Mouse (Mus musculus) ES-E14 (cell line): ENCODE results near the gene Ube3b. TPM values are rescaled to one million over a fixed set of nuclear protein-coding genes. Genes with fewer than 3 reads are reported as not detected.
A peak's percentile ranks its signal among the peaks of the same experiment; 100 is the strongest.

Source experiments
- DNase-seq: peaks from one replicate; pipeline ENCODE4 v3.0.0-alpha.2; 2013; ENCODE audit warnings: low read depth, low spot score
- H3K27ac ChIP-seq: 2 replicates; pipeline ENCODE4 v1.5.1; 2012; ENCODE audit warnings: low read depth, mild to moderate bottlenecking, low read length, moderate library complexity, mixed read lengths; ENCODE audit not compliant: poor library complexity, insufficient read depth, severe bottlenecking
- H3K36me3 ChIP-seq: 2 replicates; pipeline ENCODE4 v1.6.1; 2012; ENCODE audit warnings: mild to moderate bottlenecking, low read length, moderate library complexity, mixed read lengths; ENCODE audit not compliant: control insufficient read depth, poor library complexity, insufficient read depth, severe bottlenecking
- H3K4me1 ChIP-seq, 2 experiments: fragments of 150-350 bp in 1 of 2; sonication (generic) in 1 of 2; 2 replicates each; pipeline ENCODE4 v1.6.1; 2012; ENCODE audit warnings: low read length in 2 of 2, mild to moderate bottlenecking in 1 of 2, mixed read lengths in 1 of 2; ENCODE audit not compliant: control insufficient read depth in 2 of 2, insufficient read depth in 2 of 2, poor library complexity in 1 of 2
- H3K4me3 ChIP-seq, 2 experiments: fragments of 150-350 bp in 1 of 2; sonication (generic) in 1 of 2; 2 replicates each; pipeline ENCODE4 v1.5.1; 2012; ENCODE audit warnings: low read length in 2 of 2, low read depth in 1 of 2, mild to moderate bottlenecking in 1 of 2, mixed read lengths in 1 of 2; ENCODE audit not compliant: insufficient read depth in 1 of 2, poor library complexity in 1 of 2, severe bottlenecking in 1 of 2
- H3K9ac ChIP-seq: 2 replicates; pipeline ENCODE4 v1.6.1; 2012; ENCODE audit warnings: low read depth, mild to moderate bottlenecking, low read length, mixed read lengths; ENCODE audit not compliant: poor library complexity, insufficient read depth, severe bottlenecking
- H3K9me3 ChIP-seq: fragments of 150-350 bp; sonication (generic); 2 replicates; pipeline ENCODE4 v1.6.1; 2012; ENCODE audit warnings: low read depth, mild to moderate bottlenecking, low read length; ENCODE audit not compliant: control insufficient read depth, insufficient read depth
- CHD2 ChIP-seq: IDR thresholded peaks from 2 replicates; pipeline ENCODE4 v1.6.1; 2014; ENCODE audit warnings: mild to moderate bottlenecking, low read depth, low read length, inconsistent platforms
- HCFC1 ChIP-seq: IDR thresholded peaks from 2 replicates; pipeline ENCODE4 v1.6.1; 2012; ENCODE audit warnings: low read length, inconsistent platforms, borderline replicate concordance; ENCODE audit not compliant: insufficient read depth
- MAFK ChIP-seq: IDR thresholded peaks from 2 replicates; pipeline ENCODE4 v1.6.1; 2014; ENCODE audit warnings: mild to moderate bottlenecking, low read depth, low read length, inconsistent platforms; ENCODE audit not compliant: insufficient read depth
- ZC3H11A ChIP-seq: IDR thresholded peaks from 2 replicates; pipeline ENCODE4 v1.6.1; 2012; ENCODE audit warnings: low read depth, mild to moderate bottlenecking, inconsistent platforms, low read length, borderline replicate concordance
- ZNF384 ChIP-seq: IDR thresholded peaks from 2 replicates; pipeline ENCODE4 v1.6.1; 2012; ENCODE audit warnings: low read depth, low read length, inconsistent platforms
- in situ Hi-C, 2 experiments: fragments of 600-800 bp; cut with MboI; formaldehyde crosslinking; loops; one replicate each; pipeline ENCODE4 v1.15.1; 2025; ENCODE audit warnings: low sequenced_read_pairs in 2 of 2, inconsistent platforms in 1 of 2; ENCODE audit not compliant: unreplicated experiment in 2 of 2
- total RNA-seq: library from RNA; depleted of rRNA; stranded (reverse); fragments of 300-350 nt; gene quantifications from 2 replicates; pipeline ENCODE4 v1.2.3, GENCODE M21; 2012

The Ube3b gene
- total RNA-seq, 1 experiment, result 31.7 TPM

DNA sequence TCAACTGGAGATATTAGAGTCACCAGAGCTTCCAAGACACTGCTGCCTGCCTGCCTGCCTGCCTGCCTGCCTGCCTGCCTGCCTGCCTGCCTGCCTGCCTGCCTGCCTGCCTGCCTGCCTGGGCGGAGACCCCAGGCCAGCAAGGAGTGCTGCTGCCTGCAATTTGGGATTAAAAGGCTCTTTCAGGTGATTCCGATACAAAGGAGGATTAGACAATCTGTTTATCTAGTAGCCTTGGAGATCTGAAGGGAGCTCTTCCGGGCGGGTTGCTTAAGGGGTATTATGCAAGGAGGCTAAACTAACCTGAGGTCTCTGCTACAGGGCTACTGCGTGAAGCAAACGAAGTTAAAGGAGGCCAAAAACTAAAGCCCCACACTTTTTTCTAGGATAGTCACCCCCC lies 1.5 kb upstream of the Ube3b start:
- Histone ChIP-seq H3K36me3 (peaks cover 14% of the 10 kb centered on the region), H3K9ac (peak overlapping the region; percentile 31; the same call in 1 of the 2 replicates), H3K9me3 (no peaks in the 10 kb centered on the region), H3K27ac (no peak overlapping the region; the same call in 1 of the 2 replicates), H3K4me3 (0 out of 4 replicates have a peak overlapping the region, but pooled peaks of 1 of the 2 experiments have one; percentile 80), H3K4me1 (peaks cover 4 to 27% of the 10 kb centered on the region in 2 experiments; a peak in 3 of 4 replicates)
- TF ChIP-seq ZNF384, result no peak
- no peak for TF ChIP-seq CHD2
- no peak for TF ChIP-seq HCFC1
- no peak for TF ChIP-seq MAFK
- no peak for TF ChIP-seq ZC3H11A
- DNase-seq, result no peak
- in situ Hi-C loops, result no loop called here

DNA sequence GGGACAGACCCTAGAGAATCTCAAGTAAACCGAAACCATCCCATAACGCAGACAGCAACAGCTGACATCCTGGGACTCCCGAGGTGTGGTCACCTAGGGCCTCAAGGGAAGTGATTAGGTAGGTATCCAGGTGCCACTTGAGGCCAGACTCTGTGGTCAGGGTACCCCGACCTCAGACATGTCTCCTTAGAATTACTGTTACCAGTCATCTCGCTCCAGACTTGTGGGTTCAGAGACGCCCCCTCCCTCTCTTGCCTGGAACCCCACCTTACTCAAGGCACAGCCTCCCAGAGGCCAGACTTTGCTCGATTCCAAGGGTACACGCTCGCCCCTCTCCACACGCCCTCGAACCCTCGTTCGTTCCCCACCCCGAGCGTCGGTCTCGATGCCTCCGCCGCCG lies 644 bp upstream of the Ube3b start:
- H3K4me3 ChIP-seq, result peak overlapping the region; percentile 80 to 95
- in situ Hi-C loops, result no loop called here
- no peak for TF ChIP-seq ZNF384
- TF ChIP-seq ZC3H11A, result no peak
- TF ChIP-seq CHD2, result no peak
- no peak for TF ChIP-seq MAFK
- TF ChIP-seq HCFC1, result no peak
- H3K9me3 ChIP-seq, result no peaks in the 10 kb centered on the region
- H3K36me3 ChIP-seq, result peaks cover 11% of the 10 kb centered on the region; the same call in 1 of the 2 replicates
- peak overlapping the region; percentile 48 for H3K27ac ChIP-seq
- H3K4me1 ChIP-seq, result peaks cover 2 to 19% of the 10 kb centered on the region in 2 experiments; a peak in 3 of 4 replicates
- H3K9ac ChIP-seq, result peak overlapping the region; percentile 92
- no peak for DNase-seq

- Histone ChIP-seq H3K36me3 (peaks cover 14% of the 10 kb centered on the region; the same call in 1 of the 2 replicates), H3K9me3 (no peaks in the 10 kb centered on the region), H3K27ac (peak overlapping the region; percentile 56), H3K9ac (peak overlapping the region; percentile 98), H3K4me3 (peak overlapping the region; percentile 80 to 95), H3K4me1 (peaks cover 2 to 14% of the 10 kb centered on the region in 2 experiments; a peak in 3 of 4 replicates)
- in situ Hi-C loops, result no loop called here
- no peak for DNase-seq
- no peak for TF ChIP-seq CHD2
- no peak for TF ChIP-seq HCFC1
- no peak for TF ChIP-seq ZNF384
- no peak for TF ChIP-seq MAFK
- no peak for TF ChIP-seq ZC3H11A
Measured at GRCm38 (mm10) chr5:114381013-114381351, 575 bp downstream of the Ube3b start.

GRCm38 (mm10) chr5:114383184-114383904 lies 2.9 kb downstream of the Ube3b start:
- in situ Hi-C loops, result no loop called here
- H3K27ac ChIP-seq, result no peak overlapping the region
- no peaks in the 10 kb centered on the region for H3K9me3 ChIP-seq
- peak overlapping the region; percentile 15; the same call in 1 of the 2 replicates for H3K9ac ChIP-seq
- no peak overlapping the region; a peak in 1 of 4 replicates for H3K4me3 ChIP-seq
- TF ChIP-seq ZC3H11A, result 0 out of 2 replicates have a peak, but pooled peaks have one; percentile 11
- no peak for TF ChIP-seq CHD2
- DNase-seq, result peak; percentile 56
- peaks cover 34% of the 10 kb centered on the region for H3K36me3 ChIP-seq
- peaks cover 2 to 8% of the 10 kb centered on the region in 2 experiments; a peak in 3 of 4 replicates for H3K4me1 ChIP-seq
